Mouse (Mus musculus) Muller cell, postnatal 12 days (primary cell): ENCODE measurements at regions not wholly inside any gene's neighbourhood (a gene's known extent, or its start where the extent isn't known, plus 50 kb on each side); places are given as distances from the start of the nearest gene placed in this dataset.
A peak's percentile ranks its signal among the peaks of the same experiment; 100 is the strongest.

Experiments used
- DNase-seq: peaks from one replicate; pipeline ENCODE4 v3.0.0-alpha.2; 2015; ENCODE audit errors: inconsistent ontology term

DNA sequence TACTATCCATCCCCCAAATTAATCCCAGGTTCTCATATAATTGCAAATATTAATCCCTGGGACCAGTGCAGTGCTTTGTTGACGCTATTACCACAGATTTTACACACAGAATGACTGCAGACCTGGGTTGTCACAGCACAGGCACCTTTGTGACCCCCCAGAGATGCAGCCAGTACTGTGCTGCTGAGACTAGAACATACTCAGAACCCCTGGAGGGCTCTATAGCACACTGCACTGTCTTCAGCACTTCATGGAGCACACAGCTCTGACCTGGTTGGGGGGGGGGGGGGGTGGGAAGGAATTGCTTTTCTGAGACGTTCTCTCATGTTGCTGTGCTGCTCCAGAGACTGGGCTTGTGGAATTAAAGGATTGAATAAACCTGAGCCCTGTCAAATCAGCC, 154.9 kb upstream of the Gm34302 start:
- no peak for DNase-seq

DNA sequence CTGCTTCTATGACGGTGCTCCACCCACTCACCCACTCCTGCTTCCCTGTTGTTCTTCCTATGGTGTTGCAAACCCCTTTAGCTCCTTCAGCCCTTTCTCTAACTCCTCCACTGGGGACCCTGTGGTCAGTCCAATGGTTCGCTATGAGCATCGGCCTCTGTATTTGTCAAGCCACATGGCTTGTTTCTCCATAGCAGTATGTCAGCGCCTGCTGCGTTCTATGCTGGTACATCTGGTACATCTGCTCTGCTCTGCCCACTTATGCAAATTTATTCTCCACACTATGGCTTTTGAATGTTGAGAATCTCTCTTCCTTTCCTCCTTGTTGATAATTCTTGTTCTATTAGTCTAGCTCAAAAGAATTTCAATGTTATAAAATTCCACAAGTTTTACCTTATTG, 154.2 kb upstream of the Gm34302 start:
- DNase-seq: no peak

DNA sequence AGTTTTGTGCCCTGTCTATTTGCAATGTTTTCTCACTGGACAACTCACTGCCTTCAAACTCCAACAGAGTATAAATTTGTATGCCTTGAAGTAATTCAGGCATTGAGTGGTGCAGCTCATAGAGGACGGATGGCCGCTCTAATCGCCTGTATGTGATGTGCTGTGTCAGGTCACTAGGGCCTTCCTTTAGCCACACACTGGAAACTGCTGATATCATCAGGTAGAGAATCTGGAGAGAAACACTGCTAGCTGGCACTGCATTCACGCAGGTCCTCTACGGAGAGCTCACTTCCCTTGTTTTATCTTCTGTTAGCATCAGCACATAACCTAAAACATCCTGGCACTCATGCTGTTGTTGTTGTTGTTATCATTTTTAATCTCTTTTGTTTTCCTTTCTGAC, 144.0 kb upstream of the Gm34302 start:
- no peak for DNase-seq

DNA sequence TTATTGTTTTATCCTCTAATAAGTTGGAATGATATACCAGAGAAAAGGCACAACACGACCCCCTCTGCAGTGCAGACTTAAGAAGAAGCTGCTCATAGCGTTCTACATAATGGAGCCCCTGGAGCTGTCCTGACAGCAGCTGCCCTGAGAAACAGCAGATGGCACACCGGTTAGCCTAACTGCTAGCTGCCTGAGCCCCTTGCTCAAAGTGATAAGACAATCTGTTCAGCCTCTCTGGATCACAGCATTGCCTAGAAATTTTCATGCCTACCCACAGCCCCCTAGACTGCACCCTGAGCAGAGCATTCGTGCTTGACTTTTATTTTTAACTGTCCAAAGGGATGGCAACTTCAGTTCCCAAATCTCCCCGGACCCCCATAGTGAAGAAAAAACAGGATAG, 132.4 kb upstream of the Gm34302 start:
- no peak for DNase-seq

DNA sequence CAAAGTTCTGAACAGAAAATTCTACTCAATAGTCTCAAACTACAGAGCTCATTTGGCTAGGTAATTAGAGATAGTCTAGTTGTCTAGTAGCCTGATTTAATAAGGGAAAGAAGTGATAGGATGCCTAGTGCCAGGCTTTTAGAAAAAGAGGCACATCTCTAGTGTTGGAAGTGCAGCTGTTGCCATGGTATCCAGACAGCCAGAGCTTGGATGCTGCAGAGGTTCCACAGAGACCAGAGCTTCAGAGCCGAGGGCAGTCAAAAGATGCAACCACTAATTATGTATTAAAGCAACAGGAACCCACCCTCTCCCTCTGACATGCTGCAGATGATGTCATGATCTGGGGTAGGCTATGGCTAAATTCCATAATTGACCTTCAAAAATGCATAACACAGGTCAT, 130.0 kb upstream of the Gm34302 start:
- DNase-seq: peak; percentile 0

DNA sequence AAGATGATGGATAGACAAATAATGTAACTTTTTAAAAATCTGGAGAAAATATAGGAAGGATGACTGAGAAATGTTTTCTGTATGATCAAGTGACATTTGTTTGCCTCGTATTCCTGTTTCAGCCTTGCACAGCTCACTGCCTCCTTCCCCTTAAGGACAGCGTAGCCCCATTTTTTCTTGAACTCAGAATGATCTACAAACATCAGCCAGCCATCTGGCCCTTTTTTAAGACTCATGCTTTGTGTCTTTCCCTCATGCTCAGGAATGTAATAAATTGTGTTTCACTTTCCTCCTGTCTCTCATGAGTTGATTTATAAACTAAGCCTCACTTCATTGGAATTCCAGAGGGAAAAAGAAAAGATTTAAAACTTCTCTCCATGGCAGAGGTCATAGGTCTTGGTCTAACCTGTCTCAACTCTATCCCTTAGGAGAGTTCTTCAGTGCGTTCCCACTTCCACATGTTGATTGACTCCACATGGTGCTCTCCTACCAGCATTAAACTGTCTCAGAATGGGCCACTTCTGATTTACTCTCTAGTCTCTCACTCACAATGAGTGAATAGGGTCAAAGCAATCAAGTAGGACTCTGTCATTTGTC, 129.2 kb upstream of the Gm34302 start:
- DNase-seq: peak; percentile 6

DNA sequence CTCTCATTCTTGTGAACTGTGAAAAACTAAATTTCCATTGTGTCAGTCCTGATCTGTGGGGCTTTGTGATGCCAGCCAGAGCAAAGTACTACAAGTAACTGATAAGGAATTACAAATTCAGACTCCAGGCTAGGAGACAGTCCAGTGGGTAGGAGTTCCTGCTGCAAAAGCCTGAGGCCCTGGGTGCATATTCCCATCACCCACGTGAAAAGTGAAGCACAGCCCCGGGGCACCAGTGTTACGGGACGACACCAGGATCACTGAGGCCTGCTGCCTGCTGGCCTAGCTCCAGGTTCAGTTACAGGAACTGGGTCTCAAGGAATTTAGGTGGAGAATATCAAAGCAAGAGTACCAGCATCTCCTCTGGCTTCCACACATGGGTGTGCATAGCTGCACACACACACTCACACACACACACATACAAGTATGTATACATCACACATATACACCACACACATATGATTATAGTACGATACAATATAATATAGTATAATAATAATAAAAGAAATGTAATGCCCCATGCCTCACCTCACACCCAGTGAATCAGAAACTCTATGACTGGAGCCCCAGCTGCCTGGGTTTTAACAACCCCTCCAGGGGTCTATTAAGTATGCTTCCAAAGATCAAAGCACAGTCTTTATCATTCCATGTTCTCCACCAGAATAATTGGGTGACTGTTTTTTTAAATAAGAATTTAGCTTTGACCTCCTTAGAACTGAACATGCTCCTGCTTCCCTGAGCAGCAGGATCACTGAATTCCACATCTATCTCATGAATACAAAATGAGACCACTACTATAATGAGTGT, 126.6 kb upstream of the Gm34302 start:
- DNase-seq: peak; percentile 12

DNA sequence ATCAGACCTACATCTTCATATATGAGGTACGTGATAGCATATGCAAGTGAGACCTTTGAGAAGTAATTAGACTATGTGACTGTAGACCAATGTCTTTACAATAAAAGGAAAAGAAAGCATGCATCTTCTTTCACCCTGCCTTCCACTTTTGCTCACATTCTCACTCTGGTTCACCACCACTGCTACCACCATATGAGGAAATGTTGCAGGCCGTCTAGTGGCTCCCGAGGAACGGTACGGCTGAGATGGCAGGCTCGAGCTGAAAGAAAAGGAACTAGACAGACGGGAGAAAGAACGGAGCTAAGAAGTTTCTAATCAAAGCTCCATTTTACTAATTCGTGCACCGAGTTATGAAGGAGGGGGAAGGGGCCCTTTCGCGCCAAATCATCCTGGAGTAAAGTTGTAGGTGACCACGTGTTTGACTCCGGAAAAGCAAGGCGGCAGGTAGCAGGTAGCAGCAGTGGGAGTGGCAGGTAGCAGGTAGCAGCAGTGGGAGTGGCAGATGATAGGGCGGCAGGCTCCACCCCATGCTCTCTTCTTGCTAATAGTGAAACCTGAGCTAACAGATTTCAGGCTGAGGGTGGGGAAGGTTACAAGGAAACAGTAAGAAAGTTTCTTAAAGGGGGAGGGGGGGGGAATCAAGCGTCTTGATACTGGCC, 125.9 kb upstream of the Gm34302 start:
- no peak for DNase-seq

DNA sequence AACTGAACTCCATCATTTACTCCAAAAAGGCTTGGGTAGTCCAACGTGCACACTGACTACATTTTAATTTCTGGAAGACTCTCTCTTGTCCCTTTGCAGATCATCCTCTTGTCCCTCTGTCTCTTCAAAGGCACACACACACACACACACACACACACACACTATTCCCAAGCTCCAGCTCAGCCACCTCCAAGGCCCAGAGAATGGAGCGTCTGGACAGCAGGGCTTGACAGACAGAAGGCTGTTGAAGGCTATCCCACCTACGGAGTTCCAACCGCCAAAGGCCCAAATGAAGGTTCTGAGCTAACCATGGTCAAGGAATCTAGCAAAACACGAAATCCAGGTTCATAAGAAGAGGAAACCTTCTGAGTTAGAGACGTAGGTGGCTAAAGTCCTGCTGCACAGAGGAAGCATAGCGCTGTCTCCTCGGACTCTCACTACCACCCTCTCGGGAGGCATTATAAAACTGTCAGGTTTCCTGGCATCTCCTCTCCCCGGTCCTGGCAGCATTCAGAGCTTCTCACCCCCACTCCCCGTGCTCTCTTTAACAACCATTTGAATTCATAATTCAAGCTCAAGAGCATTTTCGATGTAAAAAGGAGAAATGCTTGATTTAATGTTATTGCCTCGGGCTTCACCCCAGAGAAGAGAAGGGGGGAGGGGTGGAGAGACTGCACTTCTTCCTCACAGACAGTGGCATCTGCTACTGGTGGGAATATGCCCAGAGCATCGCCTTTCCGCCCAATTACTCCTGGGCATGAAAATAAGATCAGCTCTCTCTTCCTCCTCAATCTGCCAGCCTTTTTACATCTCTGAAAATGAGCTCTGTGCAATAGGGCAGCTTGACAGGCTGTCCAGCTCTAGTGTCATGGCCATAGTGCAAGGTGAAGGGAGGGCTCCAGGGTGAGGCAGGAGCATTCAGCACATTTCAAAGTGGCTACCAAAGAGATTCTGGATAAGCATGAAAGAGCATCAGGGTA, 99.3 kb upstream of the Gm34302 start:
- peak; percentile 42 for DNase-seq

DNA sequence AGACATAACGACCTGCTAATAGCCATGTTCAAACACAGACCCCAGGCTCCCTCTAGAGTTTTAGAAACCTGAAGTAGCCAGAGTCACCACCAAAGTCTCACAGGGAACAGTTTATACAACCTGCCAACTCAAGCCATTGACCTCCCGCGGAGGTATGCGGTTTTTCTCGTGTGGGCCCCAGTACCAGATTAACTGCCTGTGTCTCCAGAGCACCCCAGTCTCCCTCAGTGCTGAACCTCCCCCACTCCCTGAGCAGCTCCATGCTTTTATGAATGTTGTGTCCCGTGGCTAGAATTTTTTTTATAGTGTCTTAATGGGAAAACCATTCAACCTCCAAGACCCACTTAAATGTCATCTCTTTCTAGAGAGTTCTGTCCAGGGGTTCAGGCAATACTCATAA, 98.5 kb upstream of the Gm34302 start:
- DNase-seq: no peak

DNA sequence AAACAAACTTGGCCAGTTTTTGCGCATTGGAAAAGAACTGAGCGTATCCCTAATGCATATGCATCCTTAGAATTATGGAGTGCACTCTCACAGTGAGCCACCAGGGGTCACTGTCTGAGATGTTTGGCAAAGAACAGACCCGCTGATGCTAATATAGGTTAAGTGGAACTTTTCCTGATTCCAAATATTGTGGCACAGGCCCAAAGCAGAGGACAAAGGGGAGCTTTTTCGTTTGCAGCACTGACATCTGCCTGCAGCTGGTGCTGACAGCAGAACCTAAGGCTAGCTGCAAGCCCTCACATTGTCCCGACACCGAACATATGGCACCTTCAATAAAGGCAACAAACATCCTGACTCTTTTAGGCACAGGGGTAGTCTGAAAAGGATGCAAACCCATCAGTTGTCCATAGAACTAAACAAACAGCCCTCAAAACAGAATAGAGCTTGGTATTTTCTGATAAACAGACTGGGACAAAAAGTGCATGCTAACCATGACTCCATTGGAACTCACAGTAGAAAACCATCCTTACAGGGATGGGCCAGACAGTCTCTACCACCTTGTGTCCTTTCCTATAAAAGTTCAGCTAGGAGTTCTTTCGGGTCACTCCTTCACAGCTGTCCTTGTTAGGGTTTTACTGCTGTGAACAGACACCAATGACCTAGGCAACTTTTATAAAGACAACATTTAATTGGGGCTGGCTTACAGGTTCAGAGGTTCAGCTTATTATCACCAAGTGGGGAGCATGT, 87.1 kb upstream of the Gm34302 start:
- peak; percentile 46 for DNase-seq

DNA sequence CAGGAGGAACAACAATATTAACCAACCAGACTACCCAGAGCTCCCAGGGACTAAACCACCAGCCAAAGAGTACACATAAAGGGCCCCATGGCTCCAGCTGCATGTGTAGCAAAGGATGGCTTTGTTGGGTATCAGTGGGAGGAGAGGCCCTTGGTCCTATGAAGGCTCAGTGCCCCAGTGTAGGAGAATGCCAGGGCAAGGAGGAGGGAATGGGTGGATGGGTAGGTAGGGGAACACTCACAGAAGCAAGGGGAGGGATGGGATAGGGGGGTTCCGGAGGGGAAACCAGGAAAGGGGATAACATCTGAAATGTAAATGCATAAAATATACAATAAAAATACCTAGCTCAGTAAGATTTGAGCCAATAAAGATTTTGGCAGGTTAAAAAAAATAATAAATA, 86.4 kb upstream of the Gm34302 start:
- DNase-seq: no peak

DNA sequence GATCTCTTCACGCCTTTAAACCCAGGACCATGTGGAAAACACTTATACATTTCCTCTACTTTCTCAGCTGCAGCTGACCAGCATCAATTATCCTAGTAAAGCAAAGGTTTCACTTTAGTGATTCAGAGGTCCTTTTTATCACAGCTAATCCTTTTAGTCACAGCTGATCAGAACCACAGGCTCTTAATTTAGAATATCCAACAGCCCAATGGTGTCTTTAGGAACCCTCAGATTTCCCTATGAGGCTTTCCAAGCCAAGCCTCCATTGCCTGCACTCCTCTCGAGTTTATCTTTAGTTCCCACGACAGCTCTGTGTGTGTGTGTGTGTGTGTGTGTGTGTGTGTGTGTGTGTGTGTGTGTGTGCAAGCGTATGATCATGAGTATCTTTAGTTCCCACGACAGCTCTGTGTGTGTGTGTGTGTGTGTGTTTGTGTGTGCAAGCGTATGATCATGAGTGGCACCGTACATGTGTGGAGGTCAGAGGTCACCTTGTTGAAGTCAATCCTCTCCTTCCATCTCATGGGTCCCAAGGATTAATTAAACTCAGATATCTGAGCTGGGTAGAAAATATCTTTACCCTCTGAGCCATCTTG, 85.4 kb upstream of the Gm34302 start:
- no peak for DNase-seq

DNA sequence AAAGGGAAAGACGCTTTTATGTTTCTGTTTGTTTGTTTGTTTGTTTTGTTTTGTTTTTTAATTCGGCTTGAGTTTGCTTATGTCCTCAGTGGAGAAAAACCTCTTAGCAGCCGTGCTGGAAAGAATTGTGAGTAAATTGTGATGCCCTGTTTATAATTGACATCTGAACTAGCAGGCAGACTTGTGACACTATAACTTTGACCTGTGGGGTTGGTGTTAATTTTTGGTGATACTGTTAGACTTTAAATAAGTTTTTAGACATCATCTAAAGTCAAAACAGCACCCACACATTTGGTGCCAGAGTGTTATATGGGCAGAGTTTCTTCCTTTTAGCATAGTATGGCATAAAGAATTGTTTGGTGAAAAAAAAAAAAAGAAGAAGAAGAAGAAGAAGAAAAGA, 84.0 kb upstream of the Gm34302 start:
- DNase-seq: no peak

DNA sequence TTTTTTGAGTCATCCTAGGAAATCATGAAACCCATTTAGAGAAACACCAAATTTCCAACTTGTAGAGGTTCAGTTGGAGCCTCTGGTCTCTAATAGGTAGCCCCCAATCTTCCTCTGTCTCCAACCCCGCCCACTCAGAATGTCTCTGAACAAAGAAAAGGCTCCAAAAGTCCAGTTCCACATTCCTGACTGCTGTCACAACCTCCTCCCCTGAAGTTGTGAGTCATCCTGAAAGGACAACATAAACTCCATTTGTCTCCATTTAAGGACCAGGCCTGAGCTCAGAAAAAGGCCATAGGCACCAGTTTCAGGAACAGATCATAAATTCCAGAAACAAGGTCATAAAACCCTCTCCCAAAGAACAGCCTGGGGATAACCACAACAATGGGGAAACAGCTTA, 79.4 kb upstream of the Gm34302 start:
- peak; percentile 75 for DNase-seq

DNA sequence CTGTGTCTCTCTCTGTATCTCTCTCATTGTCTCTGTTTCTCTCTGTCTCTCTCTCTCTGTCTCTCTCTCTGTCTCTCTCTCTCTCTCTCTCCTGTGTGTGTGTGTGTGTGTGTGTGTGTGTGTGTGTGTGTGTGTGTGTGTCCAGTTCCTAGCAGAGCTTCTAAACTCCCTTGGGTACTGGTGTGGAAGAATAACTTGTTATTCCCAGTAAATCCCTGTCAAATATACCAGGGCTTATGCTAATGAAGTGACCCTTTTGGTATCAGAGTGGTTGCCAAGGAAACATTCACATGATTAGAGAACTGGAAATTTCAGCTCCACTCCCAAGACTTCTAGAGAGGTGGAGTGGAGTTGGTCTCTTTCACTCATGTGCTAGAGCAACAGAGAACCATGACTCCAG, 78.9 kb upstream of the Gm34302 start:
- DNase-seq: no peak

DNA sequence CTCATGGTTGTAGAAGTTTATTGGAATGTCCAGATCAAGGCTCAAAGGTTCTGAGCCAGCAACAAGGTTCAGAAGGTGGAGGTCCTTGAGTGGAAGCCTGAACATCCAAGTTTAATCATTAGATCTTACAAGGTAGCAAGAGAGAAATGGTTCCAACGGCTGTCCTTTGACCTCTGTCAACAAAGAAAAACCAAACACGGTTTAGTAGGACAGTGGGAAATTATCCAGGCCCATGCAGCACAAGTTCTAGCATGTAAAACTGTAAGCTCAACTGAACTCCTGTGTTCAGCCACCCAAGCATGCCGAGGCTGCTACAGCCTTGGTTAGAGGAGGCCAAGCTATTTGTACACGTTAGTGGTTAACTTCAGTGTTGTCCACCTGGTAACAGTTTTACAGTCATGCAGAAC, 77.1 kb upstream of the Gm34302 start:
- DNase-seq: no peak

DNA sequence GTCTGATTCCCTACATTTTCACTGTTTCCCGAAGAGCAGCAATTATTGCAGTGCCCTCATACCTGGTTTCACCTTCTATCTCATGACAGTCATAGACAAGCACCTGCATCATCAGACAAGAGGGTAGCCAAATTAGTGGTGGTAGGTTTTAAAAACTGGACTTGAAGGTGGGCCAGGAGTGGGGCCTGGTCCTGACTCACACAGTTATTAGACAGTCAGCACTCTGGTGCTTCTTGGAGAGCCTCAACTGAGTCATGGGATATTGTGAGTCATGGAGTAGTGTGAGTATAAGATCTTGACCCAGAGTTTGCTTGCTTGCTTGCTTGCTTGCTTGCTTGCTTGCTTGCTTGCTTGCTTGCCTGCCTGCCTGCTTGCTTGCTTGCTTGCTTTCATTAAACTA, 73.1 kb upstream of the Gm34302 start:
- DNase-seq: no peak

DNA sequence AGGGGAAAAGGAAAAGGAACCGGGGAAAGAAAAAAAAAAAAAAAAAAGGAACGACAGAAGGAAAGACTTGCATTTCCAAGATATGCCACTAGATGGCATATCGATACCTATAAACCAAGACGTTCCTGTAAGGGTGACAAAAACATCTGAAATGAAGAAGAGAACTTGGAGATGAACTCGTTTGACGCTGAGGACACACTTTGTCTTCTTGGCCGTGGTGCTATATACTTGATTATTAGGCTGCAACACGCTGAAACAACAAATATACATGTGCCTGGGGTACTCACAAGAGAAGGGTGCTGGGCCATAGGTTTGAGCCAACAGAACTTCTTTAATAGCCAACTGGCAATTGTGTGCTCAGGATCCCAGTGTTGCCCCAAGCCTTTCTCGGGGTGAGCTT, 71.2 kb upstream of the Gm34302 start:
- peak; percentile 70 for DNase-seq

DNA sequence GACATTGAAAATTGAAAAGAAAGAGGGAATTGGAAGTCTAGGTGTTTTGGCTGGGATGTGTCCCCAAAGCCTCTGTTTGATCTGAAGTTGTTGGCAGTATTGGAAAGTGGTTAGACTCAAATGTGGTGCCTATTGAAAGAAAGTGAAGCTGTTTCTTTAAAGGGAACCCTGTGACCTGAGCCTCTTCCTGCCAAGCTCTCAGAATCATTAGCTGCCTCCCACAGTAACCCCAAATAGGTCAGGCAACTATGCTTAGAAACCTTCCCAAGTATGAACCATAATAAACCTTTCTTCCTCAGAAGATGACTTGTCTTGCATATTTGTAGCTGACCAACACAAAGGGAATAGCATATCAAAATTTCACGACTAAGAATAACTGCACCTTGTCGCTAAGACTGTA, 69.7 kb upstream of the Gm34302 start:
- DNase-seq: no peak

DNA sequence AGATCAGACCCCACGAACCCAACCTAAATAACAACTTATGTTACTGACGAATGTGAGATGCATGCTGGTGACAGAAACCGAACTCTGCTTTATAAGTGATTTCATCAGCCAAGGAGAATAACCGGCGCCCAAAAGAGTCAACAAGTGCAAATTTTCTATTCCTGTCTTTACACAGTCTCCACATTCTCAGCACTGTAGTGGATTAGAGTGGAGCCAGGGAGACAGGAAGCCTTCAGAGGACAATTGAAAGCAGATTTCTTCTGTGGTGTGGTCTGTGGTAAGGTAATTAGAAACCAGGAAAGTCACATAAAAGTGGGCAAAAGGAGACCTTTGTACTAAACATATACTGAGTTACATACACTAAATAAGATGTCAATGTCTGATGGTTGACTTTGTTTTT, 68.0 kb upstream of the Gm34302 start:
- no peak for DNase-seq
